Mouse (Mus musculus) lung, adult 2 months (tissue): ENCODE measurements around the gene D5Ertd579e.

Source experiments
- CTCF ChIP-seq: fragments of 200-500 bp; IDR thresholded peaks from 2 replicates; pipeline ENCODE4 v1.5.1; 2011; ENCODE audit warnings: mild to moderate bottlenecking, low read length, control low read depth; ENCODE audit not compliant: insufficient read depth
- POLR2A ChIP-seq: fragments of 200-500 bp; IDR thresholded peaks from 2 replicates; pipeline ENCODE4 v1.6.1; 2011; ENCODE audit warnings: low read depth, mild to moderate bottlenecking, control low read depth, low read length, borderline replicate concordance; ENCODE audit errors: extremely low read depth

DNA sequence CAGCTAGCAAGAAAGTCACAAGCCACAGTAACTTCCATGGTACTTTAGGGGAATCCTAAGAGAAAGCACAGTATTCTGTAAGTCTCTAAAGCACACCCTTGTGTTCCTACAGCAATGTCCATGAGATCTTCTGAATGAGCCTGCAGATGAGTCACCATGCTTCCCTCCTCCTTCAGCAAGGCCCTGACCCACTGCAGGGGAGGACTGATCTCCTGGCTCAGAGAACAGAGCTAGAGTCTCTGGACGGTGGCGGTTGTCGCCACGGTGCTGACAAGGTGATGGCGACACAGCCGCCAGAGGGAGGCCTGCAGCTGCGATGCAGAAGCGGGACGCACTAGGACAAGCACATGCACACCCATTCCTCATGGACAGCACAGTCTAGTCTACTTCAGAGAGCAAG lies 93.8 kb downstream of the D5Ertd579e start:
- TF ChIP-seq CTCF (no peak), POLR2A (no peak)
